Mouse (Mus musculus) urinary bladder, postnatal 10 days (tissue): ENCODE results near the gene Snap47.

ENCODE experiments used
- DNase-seq: peaks from one replicate; pipeline ENCODE4 v3.0.0; 2022; ENCODE audit warnings: low spot score

Snap47 gene

GRCm38 (mm10) chr11:59421967-59422366, 29.0 kb downstream of the Snap47 start:
- no peak for DNase-seq

GRCm38 (mm10) chr11:59421436-59421835, 29.6 kb downstream of the Snap47 start:
- no peak for DNase-seq

- no peak for DNase-seq
Observed at GRCm38 (mm10) chr11:59418708-59419107, 32.3 kb downstream of the Snap47 start.

- no peak for DNase-seq
Observed at GRCm38 (mm10) chr11:59412999-59413863, 37.8 kb downstream of the Snap47 start.

- no peak for DNase-seq
Observed at GRCm38 (mm10) chr11:59412058-59412457, 38.9 kb downstream of the Snap47 start.

GRCm38 (mm10) chr11:59410851-59411250, 40.1 kb downstream of the Snap47 start:
- no peak for DNase-seq

GRCm38 (mm10) chr11:59405761-59406160, 45.2 kb downstream of the Snap47 start:
- DNase-seq: no peak

GRCm38 (mm10) chr11:59400876-59401275, 50.1 kb downstream of the Snap47 start:
- DNase-seq: no peak

- DNase-seq: no peak
Observed at GRCm38 (mm10) chr11:59399830-59400229, 51.2 kb downstream of the Snap47 start.

GRCm38 (mm10) chr11:59397536-59398371, 53.2 kb downstream of the Snap47 start:
- DNase-seq: no peak

- DNase-seq: no peak
Observed at GRCm38 (mm10) chr11:59394451-59394850, 56.5 kb downstream of the Snap47 start.

- no peak for DNase-seq
Observed at GRCm38 (mm10) chr11:59393591-59393990, 57.4 kb downstream of the Snap47 start.

GRCm38 (mm10) chr11:59392300-59392699, 58.7 kb downstream of the Snap47 start:
- DNase-seq: no peak

GRCm38 (mm10) chr11:59390470-59390869, 60.5 kb downstream of the Snap47 start:
- DNase-seq: no peak

- no peak for DNase-seq
Observed at GRCm38 (mm10) chr11:59389617-59390016, 61.4 kb downstream of the Snap47 start.

- DNase-seq: no peak
Observed at GRCm38 (mm10) chr11:59388806-59389205, 62.2 kb downstream of the Snap47 start.

GRCm38 (mm10) chr11:59387471-59387870, 63.5 kb downstream of the Snap47 start:
- no peak for DNase-seq

- no peak for DNase-seq
Observed at GRCm38 (mm10) chr11:59385123-59385522, 65.9 kb downstream of the Snap47 start.

GRCm38 (mm10) chr11:59384441-59384959, 66.5 kb downstream of the Snap47 start:
- DNase-seq: no peak

- no peak for DNase-seq
Observed at GRCm38 (mm10) chr11:59379547-59379946, 71.4 kb downstream of the Snap47 start.

GRCm38 (mm10) chr11:59377999-59378398, 73.0 kb downstream of the Snap47 start:
- DNase-seq: no peak

GRCm38 (mm10) chr11:59375475-59375874, 75.5 kb downstream of the Snap47 start, which contains the start of gene Prss38:
Gene Prss38 (minus strand): TSS chr11:59375657.
- no peak for DNase-seq

- no peak for DNase-seq
Observed at GRCm38 (mm10) chr11:59369848-59370247, 81.1 kb downstream of the Snap47 start.
